Mouse (Mus musculus) effector memory CD4-positive, alpha-beta T cell, adult 7 months (primary cell): ENCODE measurements around the gene Tmem102. TPM values are rescaled to one million over a fixed set of nuclear protein-coding genes. Genes with fewer than 3 reads are reported as not detected.

Experiments used
- polyA plus RNA-seq: library from polyadenylated mRNA; unstranded; fragments of 100-300 nt; shearing (Covaris generic); gene quantifications from one replicate; pipeline ENCODE4 v1.2.1, GENCODE M21; 2017

The Tmem102 gene
- polyA plus RNA-seq: not detected

GRCm38 (mm10) chr11:69804972-69805909 is at the start of gene Tmem102:
TSS of gene Tmem102 (minus strand) at chr11:69805624.

GRCm38 (mm10) chr11:69846198-69846680 is 40.8 kb upstream of the Tmem102 start, which contains the start of gene Plscr3:
TSS of gene Plscr3 (plus strand) at chr11:69846376.

GRCm38 (mm10) chr11:69837952-69838713 is 32.7 kb upstream of the Tmem102 start, which contains the start of gene Tmem256:
TSS of gene Tmem256 (plus strand) at chr11:69838514.

DNA sequence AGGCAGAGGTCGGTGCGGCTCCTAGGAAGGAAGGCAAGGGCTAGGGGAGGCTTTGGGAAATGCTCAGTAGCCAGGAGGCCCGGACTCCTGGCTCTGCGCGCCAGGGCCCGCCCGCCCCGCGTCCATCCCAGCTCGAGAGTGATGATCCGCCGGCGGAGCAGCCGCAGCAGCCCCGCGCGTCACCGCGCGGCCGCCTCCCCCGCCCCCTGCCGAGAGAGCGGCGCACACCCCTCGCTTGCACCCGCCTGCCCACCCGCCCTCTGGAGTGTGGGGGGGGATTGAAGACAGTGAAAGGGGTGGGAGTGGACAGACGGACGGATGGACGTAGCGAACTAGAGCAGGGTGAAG is 32.2 kb upstream of the Tmem102 start, which contains the start of gene Nlgn2:
TSS of gene Nlgn2 (minus strand) at position 181 of the 348 bp plus-strand sequence.

DNA sequence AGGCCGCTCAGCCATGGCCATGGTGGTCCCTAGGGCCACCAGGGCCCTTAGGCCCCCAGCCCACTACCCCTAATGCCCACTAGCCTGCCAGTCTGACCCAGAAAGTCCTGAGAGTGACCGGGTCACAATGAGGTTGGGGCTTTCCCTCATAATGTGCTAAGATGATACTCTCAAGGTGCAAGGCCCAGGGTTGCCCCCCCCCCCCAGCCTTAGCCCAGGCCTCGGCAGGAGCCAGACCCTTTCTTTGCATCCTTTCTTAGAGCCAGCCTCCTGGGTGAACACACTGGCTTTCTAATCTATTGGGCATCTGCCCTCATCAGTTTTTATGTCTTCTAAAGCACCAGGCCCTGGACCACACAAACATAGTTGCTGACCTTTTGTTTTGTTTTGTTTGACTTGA is 16.7 kb upstream of the Tmem102 start, which contains the start of gene Spem1:
TSS of gene Spem1 (minus strand) at position 101 of the 400 bp plus-strand sequence.

DNA sequence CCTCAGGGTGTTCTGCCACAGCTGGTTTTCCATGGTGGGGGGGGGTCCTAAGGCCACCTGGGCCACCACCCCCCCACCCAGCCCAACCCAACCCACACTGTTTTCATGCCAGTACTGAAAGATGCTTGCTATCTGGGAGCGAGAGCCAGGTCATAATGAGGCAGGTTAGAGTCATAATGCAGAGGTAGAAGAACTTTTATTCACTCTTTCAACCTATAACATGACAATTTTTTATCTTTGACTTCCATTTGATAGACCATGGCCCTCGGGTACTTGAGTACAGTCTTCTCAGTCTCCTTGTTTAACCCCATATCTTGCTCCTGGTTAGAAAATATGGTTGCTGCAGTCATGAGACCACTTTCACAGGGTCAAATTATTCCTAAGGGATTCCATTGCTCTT is 12.9 kb upstream of the Tmem102 start, which contains the start of gene Spem2:
TSS of gene Spem2 (minus strand) at position 101 of the 400 bp plus-strand sequence.

DNA sequence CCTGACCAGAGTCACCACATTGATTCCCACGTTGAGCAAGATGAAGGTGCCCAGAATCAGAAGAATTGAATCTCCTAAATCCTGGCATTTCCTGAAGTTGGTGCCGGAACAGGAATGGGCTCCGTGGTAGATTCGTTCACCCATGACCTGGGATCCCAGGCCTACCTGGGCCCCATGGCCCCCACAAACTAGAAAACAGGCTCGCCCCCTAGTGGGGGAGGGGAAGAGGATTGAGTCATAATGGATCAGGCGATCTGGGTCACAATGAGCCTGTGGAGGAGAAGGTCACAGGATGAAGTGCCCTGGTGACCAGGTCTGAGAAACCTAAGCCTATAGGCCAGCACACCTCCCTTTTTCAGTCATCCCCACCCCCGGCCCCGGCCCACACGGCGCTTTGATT is 9.7 kb upstream of the Tmem102 start, which contains the start of gene Gm39566:
TSS of gene Gm39566 (minus strand) at position 144 of the 400 bp plus-strand sequence.

DNA sequence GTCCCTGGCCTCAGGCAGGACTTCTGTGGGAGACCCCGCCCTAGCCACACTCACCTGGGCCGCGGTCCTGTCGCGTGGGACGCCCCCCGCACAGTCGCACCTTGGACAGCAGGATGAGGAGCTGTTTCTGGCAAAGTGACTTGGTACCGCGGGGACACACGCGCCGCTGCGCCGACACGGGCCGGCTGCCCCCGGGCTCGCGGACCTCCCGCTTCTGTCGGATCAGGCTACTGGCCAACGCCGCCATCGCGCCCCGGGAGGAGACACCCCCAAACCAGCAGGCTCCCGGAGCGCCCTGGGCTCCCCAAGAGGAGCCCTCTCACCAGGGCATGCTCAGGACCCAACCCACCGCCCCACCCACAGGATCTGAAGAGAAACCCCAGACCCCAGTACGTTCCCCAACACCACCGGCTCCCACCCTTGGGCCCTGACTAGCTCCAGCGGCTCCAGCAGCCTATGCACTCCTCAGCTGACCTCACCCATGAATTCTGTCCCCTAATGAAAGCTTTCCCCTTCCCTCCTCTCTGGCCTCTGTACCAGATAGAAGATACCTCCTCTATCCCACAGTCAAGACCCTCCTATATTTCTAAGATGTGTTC is 3.9 kb downstream of the Tmem102 start, which contains the start of gene Fgf11:
TSS of gene Fgf11 (minus strand) at position 479 of the 599 bp plus-strand sequence.

GRCm38 (mm10) chr11:69795168-69795982 is 10.0 kb downstream of the Tmem102 start, which contains the start of gene Chrnb1:
TSS of gene Chrnb1 (minus strand) at chr11:69795943.

DNA sequence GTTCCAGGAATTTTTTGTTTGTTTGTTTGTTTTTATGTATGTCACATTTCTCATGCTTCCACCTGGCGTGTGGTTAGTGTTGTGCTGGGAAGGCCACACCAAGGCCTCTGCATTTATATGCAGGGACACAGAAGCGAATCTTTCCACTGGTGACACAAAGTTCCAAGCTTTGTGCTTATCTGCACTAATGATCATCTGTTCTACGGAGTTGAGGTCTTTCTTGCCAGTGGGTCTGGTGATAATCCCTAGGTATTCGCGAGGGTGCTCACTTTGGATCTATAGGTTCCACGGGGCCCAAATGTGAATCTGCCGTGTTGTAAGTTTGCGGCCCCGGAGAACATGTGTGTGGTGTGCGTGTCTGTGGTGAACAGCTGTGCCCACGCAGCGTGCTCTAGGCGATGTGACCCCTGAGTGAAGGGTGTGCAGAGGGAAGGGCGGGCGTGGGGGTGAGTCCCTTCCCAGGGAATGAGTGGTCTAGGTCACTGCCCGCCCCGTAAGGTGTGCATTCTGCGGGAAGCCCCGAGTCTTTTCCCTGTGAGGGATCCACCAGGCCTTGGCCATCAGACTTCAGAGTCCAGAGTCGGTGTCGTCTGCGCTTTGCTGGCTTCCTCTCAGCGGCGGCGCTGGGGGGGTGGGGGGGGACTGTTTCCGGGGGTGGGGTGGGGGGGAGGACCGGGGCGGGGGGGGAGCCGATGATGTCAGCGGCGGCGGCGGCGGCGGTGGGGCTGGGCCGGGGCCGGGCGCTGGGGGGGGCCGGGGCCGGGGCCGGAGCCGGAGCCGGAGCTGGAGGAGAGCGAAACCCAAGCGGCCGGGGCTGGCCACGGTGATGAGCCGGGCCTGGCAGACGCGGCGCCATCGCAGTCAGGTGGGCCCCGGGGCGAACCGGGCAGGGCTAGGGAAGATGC is 40.0 kb downstream of the Tmem102 start, which contains the start of gene Zbtb4:
TSS of gene Zbtb4 (plus strand) at position 692 of the 905 bp plus-strand sequence.

GRCm38 (mm10) chr11:69761868-69762267 is 43.6 kb downstream of the Tmem102 start, which contains the start of gene Slc35g3:
TSS of gene Slc35g3 (minus strand) at chr11:69761968.

DNA sequence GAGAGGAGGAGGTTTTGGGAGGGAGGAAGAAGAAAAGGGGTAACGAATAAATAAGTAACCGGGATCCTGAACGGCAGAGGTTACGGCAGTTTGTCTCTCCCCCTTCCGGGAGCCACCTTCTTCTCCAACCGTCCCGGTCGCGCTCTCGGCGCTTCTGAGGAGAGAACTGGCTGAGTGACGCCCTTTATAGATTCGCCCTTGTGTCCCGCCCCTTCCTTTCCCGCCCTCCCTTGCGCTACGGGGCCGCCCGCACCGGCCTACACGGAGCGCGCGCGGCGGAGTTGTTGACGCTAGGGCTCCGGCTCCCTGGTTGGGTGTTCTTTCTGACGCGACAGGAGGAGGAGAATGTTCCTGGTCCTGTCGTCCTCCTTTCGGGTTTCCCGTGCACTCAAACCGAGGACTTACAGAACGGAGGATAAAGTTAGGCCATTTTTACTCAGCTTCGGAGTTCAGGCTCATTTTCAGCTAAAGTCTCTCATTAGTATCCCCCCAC is 46.9 kb downstream of the Tmem102 start, which contains the start of gene Polr2a:
TSS of gene Polr2a (minus strand) at position 160 of the 493 bp plus-strand sequence.

Other genes with a start within 250 kb of the Tmem102 start
- not detected for gene Efnb3, start 245.4 kb downstream of the Tmem102 start, polyA plus RNA-seq
- gene Wrap53, start 225.4 kb downstream of the Tmem102 start, polyA plus RNA-seq: 13.1 TPM
- 204 TPM for gene Trp53, start 225.3 kb downstream of the Tmem102 start, polyA plus RNA-seq
- gene Atp1b2, start 199.7 kb downstream of the Tmem102 start, polyA plus RNA-seq: not detected
- gene Shbg, start 187.7 kb downstream of the Tmem102 start, polyA plus RNA-seq: 0.68 TPM
- 0.59 TPM for gene Sat2, start 183.6 kb downstream of the Tmem102 start, polyA plus RNA-seq
- gene Fxr2, start 172.6 kb downstream of the Tmem102 start, polyA plus RNA-seq: 73.0 TPM
- 0.76 TPM for gene Sox15, start 150.3 kb downstream of the Tmem102 start, polyA plus RNA-seq
- gene Mpdu1, start 143.0 kb downstream of the Tmem102 start, polyA plus RNA-seq: 44.5 TPM
- gene Cd68, start 139.5 kb downstream of the Tmem102 start, polyA plus RNA-seq: 3.9 TPM
- gene Eif4a1, start 133.2 kb downstream of the Tmem102 start, polyA plus RNA-seq: 729 TPM
- 29.6 TPM for gene Senp3, start 123.5 kb downstream of the Tmem102 start, polyA plus RNA-seq
- not detected for gene Tnfsf13, start 119.8 kb downstream of the Tmem102 start, polyA plus RNA-seq
- gene Tnfsf12, start 109.8 kb downstream of the Tmem102 start, polyA plus RNA-seq: not detected
- not detected for gene Tnfsfm13, start 109.5 kb downstream of the Tmem102 start, polyA plus RNA-seq
- 51.9 TPM for gene Polr2a, start 47.0 kb downstream of the Tmem102 start, polyA plus RNA-seq
- gene Slc35g3, start 43.7 kb downstream of the Tmem102 start, polyA plus RNA-seq: 0.26 TPM
- 4.2 TPM for gene Zbtb4, start 39.7 kb downstream of the Tmem102 start, polyA plus RNA-seq
- 0.52 TPM for gene Chrnb1, start 9.7 kb downstream of the Tmem102 start, polyA plus RNA-seq
- not detected for gene Fgf11, start 3.8 kb downstream of the Tmem102 start, polyA plus RNA-seq
- 0.16 TPM for gene Gm39566, start 9.7 kb upstream of the Tmem102 start, polyA plus RNA-seq
- gene Spem2, start 12.8 kb upstream of the Tmem102 start, polyA plus RNA-seq: 0.39 TPM
- gene Spem1, start 16.6 kb upstream of the Tmem102 start, polyA plus RNA-seq: not detected
- gene Nlgn2, start 32.2 kb upstream of the Tmem102 start, polyA plus RNA-seq: 0.15 TPM
- gene Tmem256, start 32.9 kb upstream of the Tmem102 start, polyA plus RNA-seq: 44.3 TPM
- gene Plscr3, start 40.8 kb upstream of the Tmem102 start, polyA plus RNA-seq: 8.5 TPM
- 0.27 TPM for gene Tnk1, start 53.1 kb upstream of the Tmem102 start, polyA plus RNA-seq
- not detected for gene Tmem95, start 72.4 kb upstream of the Tmem102 start, polyA plus RNA-seq
- 0.95 TPM for gene Kctd11, start 75.8 kb upstream of the Tmem102 start, polyA plus RNA-seq
- gene Acap1, start 89.9 kb upstream of the Tmem102 start, polyA plus RNA-seq: 485 TPM
- gene 2810408A11Rik, start 95.4 kb upstream of the Tmem102 start, polyA plus RNA-seq: 1.6 TPM
- gene Neurl4, start 95.4 kb upstream of the Tmem102 start, polyA plus RNA-seq: 7.3 TPM
- 235 TPM for gene Gps2, start 108.3 kb upstream of the Tmem102 start, polyA plus RNA-seq
- gene Eif5a, start 116.3 kb upstream of the Tmem102 start, polyA plus RNA-seq: 1,038 TPM
- not detected for gene Ybx2, start 130.2 kb upstream of the Tmem102 start, polyA plus RNA-seq
- not detected for gene Slc2a4, start 142.6 kb upstream of the Tmem102 start, polyA plus RNA-seq
- not detected for gene Cldn7, start 159.2 kb upstream of the Tmem102 start, polyA plus RNA-seq
- gene Ctdnep1, start 175.5 kb upstream of the Tmem102 start, polyA plus RNA-seq: 34.3 TPM
- 57.5 TPM for gene Elp5, start 176.9 kb upstream of the Tmem102 start, polyA plus RNA-seq
- gene Gabarap, start 185.5 kb upstream of the Tmem102 start, polyA plus RNA-seq: 358 TPM
- 52.1 TPM for gene Phf23, start 190.2 kb upstream of the Tmem102 start, polyA plus RNA-seq
- 15.5 TPM for gene Dvl2, start 195.0 kb upstream of the Tmem102 start, polyA plus RNA-seq
- gene Acadvl, start 209.8 kb upstream of the Tmem102 start, polyA plus RNA-seq: 101 TPM
- 6.9 TPM for gene Dlg4, start 211.3 kb upstream of the Tmem102 start, polyA plus RNA-seq
- not detected for gene Asgr1, start 248.5 kb upstream of the Tmem102 start, polyA plus RNA-seq